Mouse (Mus musculus): Measurements from ENCODE around the gene Alpk1. TPM values are rescaled to one million over a fixed set of nuclear protein-coding genes. Genes with fewer than 3 reads are reported as not detected.

The Alpk1 gene
- polyA plus RNA-seq, 1 experiment from 2014 or later, result 1.3 TPM

- Histone ChIP-seq H3K27ac (ENCODE audit: low read depth, low read length) (no peak overlapping the region), H3K9me3 (ENCODE audit: control insufficient read depth, low read length) (no peaks in the 10 kb centered on the region), H3K4me2 (ENCODE audit: low read depth, low read length, severe bottlenecking) (no peak overlapping the region), H3K4me3 (ENCODE audit: low read depth, low read length) (no peak overlapping the region), H3K27me3 (ENCODE audit: control insufficient read depth, insufficient read depth, low read length) (peaks cover 18% of the 10 kb centered on the region), H3K9ac (ENCODE audit: low read length) (no peak overlapping the region), H3K36me3 (ENCODE audit: control insufficient read depth, insufficient read depth, low read length) (no peaks in the 10 kb centered on the region), H3K4me1 (replicated peaks; ENCODE audit: control insufficient read depth, insufficient read depth, low read length) (no peaks in the 10 kb centered on the region)
- 68% methylated on average over 8 of the region's 8 CpGs for WGBS
- no peak for DNase-seq (ENCODE audit: low spot score)
- ATAC-seq (replicated peaks; ENCODE audit: low FRiP score), result no peak
Observed at GRCm38 (mm10) chr3:127762403-127762802, 17.9 kb downstream of the Alpk1 start.

- Histone ChIP-seq H3K9ac (ENCODE audit: low read length) (no peak overlapping the region), H3K4me2 (ENCODE audit: low read depth, low read length, severe bottlenecking) (no peak overlapping the region), H3K4me3 (ENCODE audit: low read depth, low read length) (no peak overlapping the region), H3K27ac (ENCODE audit: low read depth, low read length) (no peak overlapping the region), H3K9me3 (ENCODE audit: control insufficient read depth, low read length) (no peaks in the 10 kb centered on the region), H3K27me3 (ENCODE audit: control insufficient read depth, insufficient read depth, low read length) (peaks cover 44% of the 10 kb centered on the region), H3K36me3 (ENCODE audit: control insufficient read depth, insufficient read depth, low read length) (no peaks in the 10 kb centered on the region), H3K4me1 (replicated peaks; ENCODE audit: control insufficient read depth, insufficient read depth, low read length) (no peaks in the 10 kb centered on the region)
- 12% methylated on average over 8 of the region's 8 CpGs for WGBS
- ATAC-seq (replicated peaks; ENCODE audit: low FRiP score) (no peak; the same call in 1 of the 2 replicates), DNase-seq (ENCODE audit: low spot score) (no peak)
Observed at GRCm38 (mm10) chr3:127759212-127759611, 21.1 kb downstream of the Alpk1 start.

- 0 out of 2 replicates have a peak, but pooled peaks have one; percentile 25 for ATAC-seq (replicated peaks; ENCODE audit: low FRiP score)
- no peak overlapping the region for H3K4me3 ChIP-seq (ENCODE audit: low read depth, low read length)
- H3K4me1 ChIP-seq (replicated peaks; ENCODE audit: control insufficient read depth, insufficient read depth, low read length), result no peaks in the 10 kb centered on the region
- no peak overlapping the region; the same call in 1 of the 2 replicates for H3K9ac ChIP-seq (ENCODE audit: low read length)
- H3K27me3 ChIP-seq (ENCODE audit: control insufficient read depth, insufficient read depth, low read length), result peaks cover 46% of the 10 kb centered on the region
- H3K9me3 ChIP-seq (ENCODE audit: control insufficient read depth, low read length), result no peaks in the 10 kb centered on the region
- no peak for DNase-seq (ENCODE audit: low spot score)
- 41% methylated on average over 4 of the region's 4 CpGs for WGBS
- peak overlapping the region; percentile 26; the same call in 1 of the 2 replicates for H3K27ac ChIP-seq (ENCODE audit: low read depth, low read length)
- H3K4me2 ChIP-seq (ENCODE audit: low read depth, low read length, severe bottlenecking), result no peak overlapping the region
- H3K36me3 ChIP-seq (ENCODE audit: control insufficient read depth, insufficient read depth, low read length), result no peaks in the 10 kb centered on the region
Observed at GRCm38 (mm10) chr3:127758806-127759205, 21.5 kb downstream of the Alpk1 start.

GRCm38 (mm10) chr3:127757886-127758301 lies 22.4 kb downstream of the Alpk1 start:
- ATAC-seq (replicated peaks; ENCODE audit: low FRiP score) (no peak), DNase-seq (ENCODE audit: low spot score) (no peak)
- Histone ChIP-seq H3K4me3 (ENCODE audit: low read depth, low read length) (no peak overlapping the region), H3K4me2 (ENCODE audit: low read depth, low read length, severe bottlenecking) (no peak overlapping the region), H3K36me3 (ENCODE audit: control insufficient read depth, insufficient read depth, low read length) (no peaks in the 10 kb centered on the region), H3K9me3 (ENCODE audit: control insufficient read depth, low read length) (no peaks in the 10 kb centered on the region), H3K27ac (ENCODE audit: low read depth, low read length) (no peak overlapping the region), H3K27me3 (ENCODE audit: control insufficient read depth, insufficient read depth, low read length) (peaks cover 51% of the 10 kb centered on the region), H3K9ac (ENCODE audit: low read length) (no peak overlapping the region), H3K4me1 (replicated peaks; ENCODE audit: control insufficient read depth, insufficient read depth, low read length) (no peaks in the 10 kb centered on the region)

GRCm38 (mm10) chr3:127756458-127756857 lies 23.9 kb downstream of the Alpk1 start:
- H3K9ac ChIP-seq (ENCODE audit: low read length), result no peak overlapping the region
- ATAC-seq (replicated peaks; ENCODE audit: low FRiP score) (no peak), DNase-seq (ENCODE audit: low spot score) (no peak)
- H3K4me2 ChIP-seq (ENCODE audit: low read depth, low read length, severe bottlenecking), result no peak overlapping the region
- no peaks in the 10 kb centered on the region for H3K9me3 ChIP-seq (ENCODE audit: control insufficient read depth, low read length)
- no peak overlapping the region for H3K4me3 ChIP-seq (ENCODE audit: low read depth, low read length)
- H3K27ac ChIP-seq (ENCODE audit: low read depth, low read length), result no peak overlapping the region
- 87% methylated on average over 6 of the region's 6 CpGs for WGBS
- 0 out of 2 replicates have a peak, but pooled peaks cover 3% of the 10 kb centered on the region for H3K4me1 ChIP-seq (replicated peaks; ENCODE audit: control insufficient read depth, insufficient read depth, low read length)
- H3K36me3 ChIP-seq (ENCODE audit: control insufficient read depth, insufficient read depth, low read length), result no peaks in the 10 kb centered on the region
- H3K27me3 ChIP-seq (ENCODE audit: control insufficient read depth, insufficient read depth, low read length), result peaks cover 53% of the 10 kb centered on the region

- H3K9me3 ChIP-seq (ENCODE audit: control insufficient read depth, low read length), result no peaks in the 10 kb centered on the region
- no peaks in the 10 kb centered on the region for H3K36me3 ChIP-seq (ENCODE audit: control insufficient read depth, insufficient read depth, low read length)
- peak overlapping the region; percentile 90 for H3K27ac ChIP-seq (ENCODE audit: low read depth, low read length)
- peak overlapping the region; percentile 16; the same call in 1 of the 2 replicates for H3K4me2 ChIP-seq (ENCODE audit: low read depth, low read length, severe bottlenecking)
- peaks cover 29% of the 10 kb centered on the region for H3K27me3 ChIP-seq (ENCODE audit: control insufficient read depth, insufficient read depth, low read length)
- peak; percentile 85 for ATAC-seq (replicated peaks; ENCODE audit: low FRiP score)
- no peak overlapping the region for H3K9ac ChIP-seq (ENCODE audit: low read length)
- WGBS, result 2% methylated on average over 12 of the region's 12 CpGs
- peak; percentile 83 for DNase-seq (ENCODE audit: low spot score)
- peaks cover 26% of the 10 kb centered on the region; the same call in 1 of the 2 replicates for H3K4me1 ChIP-seq (replicated peaks; ENCODE audit: control insufficient read depth, insufficient read depth, low read length)
- no peak overlapping the region for H3K4me3 ChIP-seq (ENCODE audit: low read depth, low read length)
Observed at GRCm38 (mm10) chr3:127749981-127750562, 30.3 kb downstream of the Alpk1 start.

- Histone ChIP-seq H3K4me1 (replicated peaks; ENCODE audit: control insufficient read depth, insufficient read depth, low read length) (peaks cover 26% of the 10 kb centered on the region; the same call in 1 of the 2 replicates), H3K27me3 (ENCODE audit: control insufficient read depth, insufficient read depth, low read length) (peaks cover 22% of the 10 kb centered on the region), H3K27ac (ENCODE audit: low read depth, low read length) (peak overlapping the region; percentile 90), H3K4me3 (ENCODE audit: low read depth, low read length) (no peak overlapping the region), H3K9ac (ENCODE audit: low read length) (peak overlapping the region; percentile 49), H3K9me3 (ENCODE audit: control insufficient read depth, low read length) (no peaks in the 10 kb centered on the region), H3K4me2 (ENCODE audit: low read depth, low read length, severe bottlenecking) (peak overlapping the region; percentile 43; the same call in 1 of the 2 replicates), H3K36me3 (ENCODE audit: control insufficient read depth, insufficient read depth, low read length) (no peaks in the 10 kb centered on the region)
- WGBS, result 5% methylated on average over 9 of the region's 9 CpGs
- DNase-seq (ENCODE audit: low spot score), result peak; percentile 75
- ATAC-seq (replicated peaks; ENCODE audit: low FRiP score), result peak; percentile 63
Observed at GRCm38 (mm10) chr3:127749266-127749665, 31.1 kb downstream of the Alpk1 start.

- DNase-seq (ENCODE audit: low spot score) (no peak), ATAC-seq (replicated peaks; ENCODE audit: low FRiP score) (no peak)
- WGBS, result 30% methylated on average over 4 of the region's 4 CpGs
- Histone ChIP-seq H3K27ac (ENCODE audit: low read depth, low read length) (peak overlapping the region; percentile 90), H3K36me3 (ENCODE audit: control insufficient read depth, insufficient read depth, low read length) (no peaks in the 10 kb centered on the region), H3K4me3 (ENCODE audit: low read depth, low read length) (no peak overlapping the region), H3K27me3 (ENCODE audit: control insufficient read depth, insufficient read depth, low read length) (peaks cover 18% of the 10 kb centered on the region), H3K9ac (ENCODE audit: low read length) (peak overlapping the region; percentile 7), H3K9me3 (ENCODE audit: control insufficient read depth, low read length) (no peaks in the 10 kb centered on the region), H3K4me2 (ENCODE audit: low read depth, low read length, severe bottlenecking) (peak overlapping the region; percentile 43; the same call in 1 of the 2 replicates), H3K4me1 (replicated peaks; ENCODE audit: control insufficient read depth, insufficient read depth, low read length) (peaks cover 26% of the 10 kb centered on the region; the same call in 1 of the 2 replicates)
Observed at GRCm38 (mm10) chr3:127748644-127749043, 31.7 kb downstream of the Alpk1 start.
